Mouse (Mus musculus): Measurements from ENCODE around the gene Lactbl1. TPM values are rescaled to one million over a fixed set of nuclear protein-coding genes. Genes with fewer than 3 reads are reported as not detected.
A peak's percentile ranks its signal among the peaks of the same experiment; 100 is the strongest.

The Lactbl1 gene
- 0.09 TPM in 1 of 2 replicates, not detected in the other for polyA plus RNA-seq (2015; fragmentation: Nextera tagmentation; extraction: Ambion mirVana)

DNA sequence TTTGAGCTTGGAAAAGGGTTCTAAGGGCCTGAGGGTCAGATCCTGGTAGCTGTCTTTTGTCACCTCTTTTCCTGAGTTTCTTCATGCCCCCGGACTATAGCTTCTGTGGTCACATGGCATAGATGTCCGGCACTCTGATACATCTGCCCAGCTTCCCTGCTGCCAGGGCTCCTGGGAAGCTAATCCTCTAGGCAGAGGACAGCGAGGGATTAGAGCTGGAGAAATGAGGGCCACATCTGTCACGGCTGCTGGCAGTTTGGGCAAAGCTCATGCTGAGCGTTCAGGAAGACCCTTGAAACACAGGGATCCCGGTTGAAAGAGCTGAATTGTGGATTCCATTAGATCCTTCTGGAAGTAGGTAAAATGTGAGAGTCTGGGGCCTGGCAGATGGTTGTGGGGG is at the start of gene Lactbl1:
Gene Lactbl1 (plus strand): TSS at position 234 of the 400 bp plus-strand sequence.
- H3K9ac ChIP-seq (replicated peaks) = 0 out of 2 replicates have a peak within 1 kb of the TSS, but pooled peaks have one; percentile 12

DNA sequence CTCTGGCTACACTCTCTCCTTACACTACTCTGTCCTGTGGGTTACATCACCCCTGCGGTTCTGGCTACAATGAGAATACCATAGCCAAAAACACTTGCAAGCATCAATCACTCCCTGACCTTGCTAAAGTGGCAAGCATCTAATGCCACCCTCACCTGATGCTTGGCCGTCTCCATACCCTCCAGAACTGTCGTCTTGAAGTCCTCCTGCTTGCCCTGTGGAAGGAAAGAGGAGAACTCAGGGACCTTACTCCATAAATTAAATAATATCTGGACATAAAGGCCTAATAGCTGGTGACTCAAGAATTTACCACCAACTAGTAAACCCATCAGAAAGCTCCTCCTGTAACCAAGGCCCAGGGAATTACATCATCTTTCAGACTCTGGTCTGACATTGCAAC is 40.5 kb upstream of the Lactbl1 start:
- Histone ChIP-seq H3K27ac (peak overlapping the region; percentile 35; the same call in 1 of the 2 replicates), H3K9ac (replicated peaks) (no peak overlapping the region), H3K4me1 (replicated peaks) (peaks cover 29% of the 10 kb centered on the region), H3K36me3 (no peaks in the 10 kb centered on the region), H3K4me3 (replicated peaks) (no peak overlapping the region), H3K4me2 (replicated peaks) (no peak overlapping the region), H3K9me3 (no peaks in the 10 kb centered on the region), H3K27me3 (no peaks in the 10 kb centered on the region)
- ATAC-seq = no peak
- WGBS = 95% methylated on average over 3 of the region's 3 CpGs

More for the DNA sequence above, at the start of gene Lactbl1:
- WGBS = 26% methylated on average over 6 of the region's 6 CpGs
- Histone ChIP-seq H3K4me1 (replicated peaks) (peaks cover 6% of the 10 kb centered on the region; the same call in 1 of the 2 replicates), H3K27me3 (peaks cover 5% of the 10 kb centered on the region; the same call in 1 of the 2 replicates), H3K9me3 (no peaks in the 10 kb centered on the region), H3K27ac (no peak within 1 kb of the TSS), H3K36me3 (no peaks in the 10 kb centered on the region), H3K4me3 (replicated peaks) (no peak within 1 kb of the TSS), H3K4me2 (replicated peaks) (no peak within 1 kb of the TSS)
- no peak for ATAC-seq

DNA sequence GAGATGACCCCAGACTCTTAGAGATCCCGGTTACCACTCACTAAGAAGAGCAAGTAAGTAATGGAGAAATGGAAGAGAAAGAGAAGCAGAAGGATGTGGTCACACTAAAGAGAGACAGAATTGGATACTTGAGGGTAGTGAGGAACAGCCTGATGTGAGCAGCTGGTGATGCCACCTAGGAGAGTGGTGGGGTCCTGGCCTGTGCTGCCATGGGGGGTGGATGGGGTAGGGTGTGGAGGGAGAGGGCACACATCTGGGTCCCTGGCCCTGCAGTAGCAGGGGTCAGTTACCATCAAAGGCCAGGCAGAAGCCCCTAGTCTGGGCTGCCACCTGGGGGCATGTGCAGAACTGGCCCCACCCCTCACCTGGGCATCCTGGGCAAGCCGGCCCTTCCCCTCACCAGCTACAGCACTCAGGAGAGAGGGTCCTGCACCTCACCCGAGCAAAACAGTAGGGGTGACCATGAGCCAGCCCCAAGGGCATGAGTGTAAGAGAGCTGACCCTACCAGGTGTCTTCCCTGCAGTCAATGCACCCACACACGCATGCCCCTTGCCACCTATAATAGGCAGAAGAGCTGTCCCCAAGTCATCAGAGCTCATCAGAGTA is 35.1 kb upstream of the Lactbl1 start:
- peaks cover 41% of the 10 kb centered on the region for H3K4me1 ChIP-seq (replicated peaks)
- H3K36me3 ChIP-seq = peaks cover 15% of the 10 kb centered on the region; the same call in 1 of the 2 replicates
- 87% methylated on average over 4 of the region's 4 CpGs for WGBS
- H3K9me3 ChIP-seq = no peaks in the 10 kb centered on the region
- H3K27me3 ChIP-seq = no peaks in the 10 kb centered on the region
- ATAC-seq = 0 out of 2 replicates have a peak, but pooled peaks have one; percentile 30
- no peak overlapping the region for H3K27ac ChIP-seq
- no peak overlapping the region for H3K9ac ChIP-seq (replicated peaks)
- H3K4me3 ChIP-seq (replicated peaks) = no peak overlapping the region
- H3K4me2 ChIP-seq (replicated peaks) = no peak overlapping the region

DNA sequence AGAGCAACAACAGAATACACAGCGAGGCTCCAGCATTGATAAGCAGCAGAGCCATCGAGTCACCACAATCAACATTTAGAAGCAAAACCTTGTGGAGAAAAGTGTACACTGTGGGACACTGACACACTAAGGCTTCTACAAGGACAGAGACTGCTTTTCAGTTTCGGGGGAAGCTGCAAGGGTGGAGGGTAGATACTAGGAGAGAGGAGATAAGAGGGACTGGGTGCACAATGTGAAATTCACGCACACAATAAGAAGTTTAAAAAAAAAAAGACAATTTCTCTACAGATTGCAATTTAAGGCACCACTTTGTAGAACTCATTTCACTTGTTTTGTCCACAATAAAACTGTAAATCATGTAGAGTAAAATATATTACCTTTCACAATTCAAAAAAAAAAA is 34.4 kb upstream of the Lactbl1 start:
- no peak overlapping the region for H3K4me2 ChIP-seq (replicated peaks)
- H3K27me3 ChIP-seq = no peaks in the 10 kb centered on the region
- 93% methylated on average over 4 of the region's 4 CpGs for WGBS
- H3K9ac ChIP-seq (replicated peaks) = no peak overlapping the region
- peaks cover 41% of the 10 kb centered on the region for H3K4me1 ChIP-seq (replicated peaks)
- no peak overlapping the region for H3K27ac ChIP-seq
- H3K4me3 ChIP-seq (replicated peaks) = no peak overlapping the region
- no peaks in the 10 kb centered on the region for H3K9me3 ChIP-seq
- peaks cover 15% of the 10 kb centered on the region; the same call in 1 of the 2 replicates for H3K36me3 ChIP-seq
- ATAC-seq = no peak

DNA sequence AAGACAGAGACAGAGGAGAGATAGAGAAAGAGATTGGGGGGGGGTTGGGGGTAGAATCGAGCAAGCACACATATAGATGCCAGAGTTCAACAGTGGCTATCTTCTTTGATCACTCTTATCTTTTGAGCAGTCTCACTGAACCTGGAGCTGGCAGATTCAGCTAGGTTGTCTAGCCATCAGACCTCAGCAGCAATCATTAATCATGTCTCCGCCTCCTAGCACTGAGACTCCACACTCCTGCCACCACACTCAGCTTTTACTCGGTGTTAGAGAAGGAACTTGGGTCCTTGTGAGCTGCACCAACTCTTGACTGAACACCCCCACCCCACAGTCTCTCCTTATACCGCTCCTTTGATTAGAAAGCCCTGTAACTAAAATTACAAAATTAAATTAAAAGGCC is 30.3 kb upstream of the Lactbl1 start:
- no peak overlapping the region for H3K4me3 ChIP-seq (replicated peaks)
- no peak overlapping the region for H3K9ac ChIP-seq (replicated peaks)
- no peaks in the 10 kb centered on the region for H3K27me3 ChIP-seq
- no peak overlapping the region for H3K4me2 ChIP-seq (replicated peaks)
- no peak overlapping the region for H3K27ac ChIP-seq
- no peak for ATAC-seq
- 78% methylated on average over 4 of the region's 4 CpGs for WGBS
- no peaks in the 10 kb centered on the region for H3K9me3 ChIP-seq
- H3K36me3 ChIP-seq = peaks cover 15% of the 10 kb centered on the region; the same call in 1 of the 2 replicates
- H3K4me1 ChIP-seq (replicated peaks) = peaks cover 47% of the 10 kb centered on the region

DNA sequence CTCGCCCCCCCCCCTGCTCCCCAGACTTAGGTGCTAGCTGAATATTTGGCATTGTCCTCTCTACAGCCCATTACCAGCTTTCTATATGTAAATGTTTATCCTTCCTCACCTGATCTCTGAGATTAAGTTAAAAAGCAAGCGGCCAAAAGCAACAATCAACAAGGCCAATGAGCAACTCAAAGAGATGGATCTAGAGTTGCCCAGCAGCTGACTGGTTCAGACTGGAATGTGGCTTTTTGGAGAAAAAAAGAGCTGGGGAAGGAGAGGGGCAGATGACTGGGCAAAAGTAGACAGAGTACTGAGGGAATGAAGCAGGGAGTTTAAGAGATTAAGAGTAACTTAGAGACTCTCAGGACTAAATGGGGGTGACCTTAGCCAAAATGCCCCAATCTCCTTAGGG is 28.4 kb upstream of the Lactbl1 start:
- WGBS = 86% methylated on average over 2 of the region's 2 CpGs
- Histone ChIP-seq H3K27me3 (no peaks in the 10 kb centered on the region), H3K9ac (replicated peaks) (no peak overlapping the region), H3K9me3 (no peaks in the 10 kb centered on the region), H3K4me3 (replicated peaks) (no peak overlapping the region), H3K27ac (no peak overlapping the region), H3K4me1 (replicated peaks) (peaks cover 50% of the 10 kb centered on the region), H3K4me2 (replicated peaks) (no peak overlapping the region), H3K36me3 (peaks cover 15% of the 10 kb centered on the region; the same call in 1 of the 2 replicates)
- no peak for ATAC-seq

DNA sequence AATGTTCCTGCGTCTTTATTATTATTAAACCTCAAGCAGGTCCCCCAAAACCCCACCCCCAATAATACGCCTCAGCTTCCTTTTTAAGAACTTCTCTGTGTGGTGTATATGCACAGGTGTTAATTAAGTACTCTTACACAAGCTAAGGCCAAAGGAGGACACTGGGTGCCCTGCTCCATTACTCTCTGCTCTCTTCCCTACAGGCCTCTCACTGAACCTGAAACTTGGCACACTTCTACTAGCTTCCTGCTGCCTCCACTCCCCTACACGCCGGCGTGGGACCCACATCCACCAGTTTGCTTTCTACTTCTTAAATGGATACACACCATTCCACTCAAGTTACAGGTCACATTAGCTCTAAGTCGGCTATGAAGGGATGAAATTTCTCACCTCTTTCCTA is 27.2 kb upstream of the Lactbl1 start:
- Histone ChIP-seq H3K4me3 (replicated peaks) (no peak overlapping the region), H3K27me3 (no peaks in the 10 kb centered on the region), H3K9me3 (no peaks in the 10 kb centered on the region), H3K36me3 (peaks cover 9% of the 10 kb centered on the region; the same call in 1 of the 2 replicates), H3K9ac (replicated peaks) (no peak overlapping the region), H3K27ac (no peak overlapping the region), H3K4me2 (replicated peaks) (no peak overlapping the region), H3K4me1 (replicated peaks) (peaks cover 49% of the 10 kb centered on the region)
- whole genome bisulfite sequencing = 91% methylated on average over 6 of the region's 6 CpGs
- ATAC-seq = no peak

DNA sequence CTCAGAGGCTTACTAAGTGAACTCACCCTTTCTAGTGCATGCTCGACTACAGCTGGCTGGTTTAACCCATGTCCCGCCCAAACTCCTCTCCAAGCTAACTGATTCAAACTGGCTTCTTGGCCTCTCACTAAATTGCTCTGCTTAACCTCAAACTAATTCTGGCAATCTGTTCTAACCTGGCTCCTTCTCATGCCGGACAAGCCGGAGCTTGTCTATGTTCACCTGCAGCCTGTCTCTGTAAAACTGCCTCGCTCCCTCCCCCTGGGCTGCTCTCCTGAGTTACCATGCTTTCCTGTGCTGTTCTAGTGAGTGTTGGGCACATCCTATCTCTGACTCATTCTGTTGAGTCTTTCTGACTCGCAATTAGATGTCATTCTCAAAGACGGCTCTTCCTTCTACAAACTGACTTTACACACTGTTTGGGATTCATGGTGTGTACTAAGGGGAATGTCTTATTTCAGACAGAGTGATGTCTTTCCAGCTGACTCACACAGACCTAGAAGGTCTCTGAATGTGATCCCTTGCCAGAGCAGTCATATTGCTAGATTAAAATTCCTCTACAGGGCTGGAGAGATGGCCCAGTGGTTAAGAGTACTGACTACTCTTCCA is 24.0 kb upstream of the Lactbl1 start:
- Histone ChIP-seq H3K4me1 (replicated peaks) (peaks cover 48% of the 10 kb centered on the region), H3K9ac (replicated peaks) (no peak overlapping the region), H3K36me3 (no peaks in the 10 kb centered on the region), H3K27me3 (no peaks in the 10 kb centered on the region), H3K4me3 (replicated peaks) (no peak overlapping the region), H3K9me3 (no peaks in the 10 kb centered on the region), H3K27ac (no peak overlapping the region), H3K4me2 (replicated peaks) (no peak overlapping the region)
- 92% methylated on average over 7 of the region's 7 CpGs for WGBS
- ATAC-seq = no peak

DNA sequence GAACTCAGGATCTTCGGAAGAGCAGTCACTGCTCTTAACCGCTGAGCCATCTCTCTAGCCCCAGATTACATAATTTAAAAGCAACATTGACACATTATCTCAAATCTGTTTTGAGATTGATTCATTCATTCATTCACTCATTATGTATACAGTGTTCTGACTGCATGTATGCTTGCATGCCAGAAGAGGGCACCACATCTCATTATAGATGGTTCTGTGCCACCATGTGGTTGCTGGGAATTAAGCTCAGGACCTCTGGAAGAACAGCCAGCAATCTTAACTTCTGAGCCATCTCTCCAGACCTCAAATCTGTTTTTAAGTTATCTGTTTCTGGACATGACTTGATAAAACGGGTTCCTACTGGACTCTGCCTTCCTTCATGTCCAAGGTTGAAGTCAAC is 22.6 kb upstream of the Lactbl1 start:
- WGBS = over 99% methylated on average over 3 of the region's 3 CpGs
- 0 out of 2 replicates have a peak overlapping the region, but pooled peaks have one; percentile 99 for H3K4me3 ChIP-seq (replicated peaks)

DNA sequence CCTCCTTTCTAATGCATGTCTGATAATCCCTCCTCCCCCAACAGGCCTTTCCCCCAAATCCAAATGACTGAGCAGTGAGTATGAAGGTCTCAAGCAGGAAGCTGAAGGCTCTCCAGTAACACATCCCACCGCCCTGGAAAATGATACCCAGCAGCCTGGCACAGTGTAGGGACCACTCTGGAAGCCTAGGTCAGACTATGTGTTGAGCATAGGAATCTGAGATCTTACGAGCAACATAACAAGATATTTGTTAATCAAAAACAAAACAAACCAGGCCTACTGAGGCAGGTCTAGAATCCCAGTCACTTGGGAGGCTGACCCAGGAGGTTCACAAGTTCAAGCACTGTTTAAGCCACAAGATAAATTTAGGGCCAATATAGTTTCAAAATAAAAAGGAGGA is 21.9 kb upstream of the Lactbl1 start:
- H3K27me3 ChIP-seq = no peaks in the 10 kb centered on the region
- H3K9ac ChIP-seq (replicated peaks) = peak overlapping the region; percentile 99
- H3K4me2 ChIP-seq (replicated peaks) = peak overlapping the region; percentile 77
- no peaks in the 10 kb centered on the region for H3K9me3 ChIP-seq
- ATAC-seq = no peak
- no peaks in the 10 kb centered on the region for H3K36me3 ChIP-seq
- peaks cover 31% of the 10 kb centered on the region for H3K4me1 ChIP-seq (replicated peaks)
- peak overlapping the region; percentile 99 for H3K4me3 ChIP-seq (replicated peaks)
- no peak overlapping the region for H3K27ac ChIP-seq
- WGBS = 85% methylated on average over 2 of the region's 2 CpGs

More for the DNA sequence above, 22.6 kb upstream of the Lactbl1 start:
- H3K9ac ChIP-seq (replicated peaks) = no peak overlapping the region
- H3K36me3 ChIP-seq = no peaks in the 10 kb centered on the region
- peak overlapping the region; percentile 77 for H3K4me2 ChIP-seq (replicated peaks)
- H3K27ac ChIP-seq = no peak overlapping the region
- H3K27me3 ChIP-seq = no peaks in the 10 kb centered on the region
- ATAC-seq = no peak
- peaks cover 36% of the 10 kb centered on the region for H3K4me1 ChIP-seq (replicated peaks)
- no peaks in the 10 kb centered on the region for H3K9me3 ChIP-seq

DNA sequence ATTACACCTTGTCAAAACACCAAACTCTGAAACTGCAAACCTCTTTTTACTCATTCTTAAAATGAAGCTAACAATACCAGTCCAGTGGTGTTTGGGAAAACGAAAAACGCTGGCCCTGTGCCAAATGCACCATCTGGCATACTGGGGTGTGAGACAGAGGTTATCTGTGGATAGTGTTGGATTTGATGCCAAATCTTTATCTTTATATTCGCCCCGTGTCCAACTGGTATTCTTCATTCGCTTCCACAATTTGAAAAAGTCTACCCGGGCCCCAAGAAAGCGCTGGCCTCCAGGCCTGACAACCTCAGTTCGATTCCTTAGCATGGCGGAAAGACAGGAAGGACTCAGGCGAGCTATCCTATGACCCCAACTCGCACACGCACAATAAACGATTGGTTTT is 20.9 kb upstream of the Lactbl1 start:
- ATAC-seq = no peak
- under 1% methylated on average over 13 of the region's 13 CpGs for WGBS
- H3K9me3 ChIP-seq = no peaks in the 10 kb centered on the region

DNA sequence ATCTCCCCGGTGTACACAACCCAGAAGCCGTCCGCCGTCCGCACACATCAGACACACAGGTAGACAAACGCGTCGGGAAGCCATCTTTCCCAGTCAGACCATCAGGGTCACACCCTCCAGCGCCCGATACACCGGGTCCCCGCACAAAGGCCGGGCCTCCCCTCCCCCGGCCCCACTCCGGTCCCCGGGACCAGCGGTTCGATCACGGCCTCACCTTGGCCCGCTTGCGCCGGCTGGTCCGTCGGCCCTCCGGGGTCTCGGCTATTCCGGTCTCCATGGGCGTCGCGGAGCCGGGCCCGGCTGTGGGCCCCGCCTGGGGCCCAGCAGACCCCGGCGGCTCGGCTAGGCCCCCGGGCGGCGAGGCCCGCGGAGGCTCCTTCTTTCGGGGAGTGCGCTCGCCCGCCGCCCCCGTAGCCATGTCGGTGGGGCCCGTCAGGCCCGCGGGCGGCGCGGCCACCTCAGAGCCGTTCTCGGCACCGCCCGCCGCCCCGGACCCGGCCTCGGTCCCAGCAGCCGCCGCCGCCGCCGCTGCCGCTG is 20.3 kb upstream of the Lactbl1 start:
- Histone ChIP-seq H3K9me3 (no peaks in the 10 kb centered on the region), H3K4me3 (replicated peaks) (peak overlapping the region; percentile 99), H3K4me2 (replicated peaks) (peak overlapping the region; percentile 77), H3K36me3 (no peaks in the 10 kb centered on the region), H3K4me1 (replicated peaks) (peaks cover 31% of the 10 kb centered on the region), H3K27ac (peak overlapping the region; percentile 97), H3K9ac (replicated peaks) (peak overlapping the region; percentile 99), H3K27me3 (no peaks in the 10 kb centered on the region)
- peak; percentile 80 for ATAC-seq
- under 1% methylated on average over 64 of the region's 68 CpGs for WGBS

More for the DNA sequence above, 20.9 kb upstream of the Lactbl1 start:
- H3K27ac ChIP-seq = peak overlapping the region; percentile 97
- peak overlapping the region; percentile 99 for H3K9ac ChIP-seq (replicated peaks)
- H3K36me3 ChIP-seq = no peaks in the 10 kb centered on the region
- peak overlapping the region; percentile 99 for H3K4me3 ChIP-seq (replicated peaks)
- H3K4me2 ChIP-seq (replicated peaks) = peak overlapping the region; percentile 77
- peaks cover 31% of the 10 kb centered on the region for H3K4me1 ChIP-seq (replicated peaks)
- no peaks in the 10 kb centered on the region for H3K27me3 ChIP-seq
